Mouse (Mus musculus) left cerebral cortex, postnatal 4 days (tissue): Measurements from ENCODE around the gene Nfx1. TPM values are rescaled to one million over a fixed set of nuclear protein-coding genes. Genes with fewer than 3 reads are reported as not detected.
"Not testable (repeated sequence)": the region's sequence is repeated elsewhere in the genome, so short reads cannot be mapped to it uniquely, and the experiment has no call there.

Experiments
- DNase-seq: peaks from one replicate; pipeline ENCODE4 v3.0.0-alpha.2; 2022
- intact Hi-C: fragments of 180-260 bp; cut with DNase I; formaldehyde crosslinking; loops from one replicate; pipeline ENCODE4 v1.15.1; 2025
- total RNA-seq, 2 experiments: library from RNA; stranded (reverse); gene quantifications; 2 replicates each; pipeline ENCODE4 v1.2.3; 2021

Gene Nfx1
- 10 to 100 TPM; 75.3 to 77.0 TPM for total RNA-seq

- intact Hi-C loops: loop anchor here (10.0 kb wide), 1 partner anchor 216 kb away; the partner anchor contains the start of gene Smu1
- peak; percentile 96 for DNase-seq
These were observed at the start of gene Nfx1 for GRCm38 (mm10) chr4:40970842-40971701. TSS of gene Nfx1 (plus strand) at chr4:40970906.

GRCm38 (mm10) chr4:40921288-40921687, 49.4 kb upstream of the Nfx1 start:
- no peak for DNase-seq
- intact Hi-C loops: no loop called here

- no peak for DNase-seq
- intact Hi-C loops: no loop called here
These were observed 47.5 kb upstream of the Nfx1 start for GRCm38 (mm10) chr4:40923087-40923651.

- no peak for DNase-seq
- intact Hi-C loops: no loop called here
These were observed 45.1 kb upstream of the Nfx1 start for GRCm38 (mm10) chr4:40925568-40925967.

- intact Hi-C loops: no loop called here
- DNase-seq: no peak
These were observed 41.7 kb upstream of the Nfx1 start for GRCm38 (mm10) chr4:40929046-40929445.

GRCm38 (mm10) chr4:40933694-40934093, 37.0 kb upstream of the Nfx1 start:
- intact Hi-C loops: no loop called here
- no peak for DNase-seq

GRCm38 (mm10) chr4:40934369-40934768, 36.3 kb upstream of the Nfx1 start:
- DNase-seq, intact Hi-C loops: not testable (repeated sequence)

GRCm38 (mm10) chr4:40936175-40936839, 34.4 kb upstream of the Nfx1 start:
- DNase-seq: peak; percentile 82
- intact Hi-C loops: no loop called here

- intact Hi-C loops: no loop called here
- no peak for DNase-seq
These were observed 31.9 kb upstream of the Nfx1 start for GRCm38 (mm10) chr4:40938793-40939192.

- intact Hi-C loops: no loop called here
- DNase-seq: no peak
These were observed 27.1 kb upstream of the Nfx1 start for GRCm38 (mm10) chr4:40943651-40944050.

GRCm38 (mm10) chr4:40946516-40947121, 24.1 kb upstream of the Nfx1 start:
- intact Hi-C loops: no loop called here
- no peak for DNase-seq

- intact Hi-C loops: no loop called here
- DNase-seq: no peak
These were observed 23.0 kb upstream of the Nfx1 start for GRCm38 (mm10) chr4:40947565-40948159.

GRCm38 (mm10) chr4:40948160-40948708, 22.5 kb upstream of the Nfx1 start, which contains the start of the genes Bag1 and Chmp5:
TSS of gene Bag1 (minus strand) at chr4:40948294.
TSS of gene Chmp5 (plus strand) at chr4:40948407.
- peak; percentile 99 for DNase-seq
- intact Hi-C loops: no loop called here

GRCm38 (mm10) chr4:40953521-40953920, 17.2 kb upstream of the Nfx1 start:
- DNase-seq: no peak
- intact Hi-C loops: no loop called here

GRCm38 (mm10) chr4:40955942-40956341, 14.8 kb upstream of the Nfx1 start:
- intact Hi-C loops: no loop called here

GRCm38 (mm10) chr4:40963536-40963935, 7.2 kb upstream of the Nfx1 start:
- intact Hi-C loops: no loop called here
- DNase-seq: no peak

More at GRCm38 (mm10) chr4:40955942-40956341, 14.8 kb upstream of the Nfx1 start:
- DNase-seq: no peak

- intact Hi-C loops: no loop called here
- DNase-seq: no peak
These were observed 1.5 kb upstream of the Nfx1 start for GRCm38 (mm10) chr4:40969161-40969560.

- DNase-seq: no peak
- intact Hi-C loops: loop anchor here (10.0 kb wide), 1 partner anchor 215 kb away; the partner anchor contains the start of gene Smu1
These were observed 720 bp upstream of the Nfx1 start for GRCm38 (mm10) chr4:40969781-40970591.

- no peak for DNase-seq
- intact Hi-C loops: loop anchor here (10.0 kb wide), 1 partner anchor 216 kb away; the partner anchor contains the start of gene Smu1
These were observed 189 bp upstream of the Nfx1 start for GRCm38 (mm10) chr4:40970592-40970841.
